Comparison of ENCODE assay signal across 9 mouse cellular contexts in genomic region chr11:32020031-32020965, GRCm38 (mm10). TPM values are rescaled to one million over a fixed set of nuclear protein-coding genes. Genes with fewer than 3 reads are reported as not detected.
A peak's percentile ranks its signal among the peaks of the same experiment; 100 is the strongest.
DNase-seq lines count a peak whose midpoint lies in the region; ATAC-seq lines count a peak whose summit lies in the region.
"Had no signal": no experiment of that assay in that cellular context is flagged by ENCODE, and none has a peak within 500 bp of the region (broad histone marks: within the 10 kb centered on the region; RNA-seq: fewer than 3 reads in every experiment).

No protein-coding gene starts in this region.

- no peaks in the 10 kb centered on the region; the same call in 1 of the 2 replicates for H3K4me1 ChIP-seq in heart, embryonic 12.5 days (replicated peaks)
- H3K4me1 ChIP-seq in forebrain, embryonic 15.5 days: peaks cover 87% of the 10 kb centered on the region
- H3K4me1 ChIP-seq in midbrain, embryonic 12.5 days: peaks cover 60% of the 10 kb centered on the region
- H3K4me1 ChIP-seq in limb, embryonic 10.5 days: peaks cover 36% of the 10 kb centered on the region

- no peak overlapping the region for H3K27ac ChIP-seq in heart, embryonic 12.5 days (ENCODE audit: poor library complexity, severe bottlenecking)
- peak overlapping the region; percentile 95 for H3K27ac ChIP-seq in forebrain, embryonic 15.5 days (replicated peaks)
- peak overlapping the region; percentile 69 for H3K27ac ChIP-seq in midbrain, embryonic 12.5 days (replicated peaks)
- no peak overlapping the region for H3K27ac ChIP-seq in limb, embryonic 10.5 days

- H3K4me3 ChIP-seq in heart, embryonic 12.5 days: no peak overlapping the region
- 0 out of 2 replicates have a peak overlapping the region, but pooled peaks have one; percentile 3 for H3K4me3 ChIP-seq in forebrain, embryonic 15.5 days
- no peak overlapping the region for H3K4me3 ChIP-seq in midbrain, embryonic 12.5 days
- H3K4me3 ChIP-seq in limb, embryonic 10.5 days: no peak overlapping the region

- 44% methylated on average over 8 of the region's 8 CpGs for WGBS in heart, embryonic 12.5 days
- WGBS in forebrain, embryonic 15.5 days: 6% methylated on average over 8 of the region's 8 CpGs
- WGBS in midbrain, embryonic 12.5 days: 19% methylated on average over 8 of the region's 8 CpGs
- 39% methylated on average over 8 of the region's 8 CpGs for WGBS in limb, embryonic 10.5 days

- H3K27me3 ChIP-seq in heart, embryonic 12.5 days (replicated peaks): no peaks in the 10 kb centered on the region; the same call in 1 of the 2 replicates
- H3K27me3 ChIP-seq in forebrain, embryonic 15.5 days: no peaks in the 10 kb centered on the region
- no peaks in the 10 kb centered on the region for H3K27me3 ChIP-seq in midbrain, embryonic 12.5 days
- H3K27me3 ChIP-seq in limb, embryonic 10.5 days (ENCODE audit: low read depth, poor library complexity, severe bottlenecking): 0 out of 2 replicates have a peak, but pooled peaks cover 7% of the 10 kb centered on the region

- DNase-seq in heart, adult 11 months: peak; percentile 88
- DNase-seq in thymus, postnatal 0 days (ENCODE audit: low spot score): peak; percentile 31
- no peak for DNase-seq in thymus, postnatal 4 days
- DNase-seq in kidney, postnatal 36 days: no peak
- no peak for DNase-seq in limb, embryonic 10.5 days (ENCODE audit: low spot score)

- H3K4me2 ChIP-seq in heart, embryonic 12.5 days: no peak overlapping the region
- peak overlapping the region; percentile 27 for H3K4me2 ChIP-seq in forebrain, embryonic 15.5 days (replicated peaks)
- no peak overlapping the region for H3K4me2 ChIP-seq in midbrain, embryonic 12.5 days (replicated peaks)

- H3K36me3 ChIP-seq in heart, embryonic 12.5 days: no peaks in the 10 kb centered on the region
- peaks cover 39% of the 10 kb centered on the region for H3K36me3 ChIP-seq in forebrain, embryonic 15.5 days
- peaks cover 35% of the 10 kb centered on the region for H3K36me3 ChIP-seq in midbrain, embryonic 12.5 days
- no peaks in the 10 kb centered on the region for H3K36me3 ChIP-seq in limb, embryonic 10.5 days

- H3K9ac ChIP-seq in heart, embryonic 12.5 days: no peak overlapping the region
- H3K9ac ChIP-seq in forebrain, embryonic 15.5 days (replicated peaks): peak overlapping the region; percentile 18
- H3K9ac ChIP-seq in midbrain, embryonic 12.5 days (replicated peaks): peak overlapping the region; percentile 20; the same call in 1 of the 2 replicates

- no peaks in the 10 kb centered on the region for H3K9me3 ChIP-seq in heart, embryonic 12.5 days (replicated peaks)
- no peaks in the 10 kb centered on the region for H3K9me3 ChIP-seq in forebrain, embryonic 15.5 days
- no peaks in the 10 kb centered on the region for H3K9me3 ChIP-seq in midbrain, embryonic 12.5 days
- no peaks in the 10 kb centered on the region for H3K9me3 ChIP-seq in limb, embryonic 10.5 days (replicated peaks)

- no peak for ATAC-seq in heart, embryonic 12.5 days (ENCODE audit: insufficient number of reproducible peaks, low FRiP score)
- peak; percentile 75 for ATAC-seq in forebrain, embryonic 15.5 days (replicated peaks)
- peak; percentile 68 for ATAC-seq in midbrain, embryonic 12.5 days (ENCODE audit: low FRiP score, low read depth)

RNA-seq across cellular contexts. Expression of gene Nsg2, which starts 20.0 kb away (rescaled TPM):
- polyA plus RNA-seq in heart, embryonic 12.5 days (2016; fragmentation: Nextera tagmentation; extraction: Ambion mirVana): 0.73 and 1.0 TPM in 2 replicates
- 129 and 138 TPM in 2 replicates for polyA plus RNA-seq in thymus, postnatal 0 days (2015; fragmentation: Nextera tagmentation; extraction: Ambion mirVana)
- 677 and 717 TPM in 2 replicates for polyA plus RNA-seq in forebrain, embryonic 15.5 days (2015; fragmentation: Nextera tagmentation; extraction: Ambion mirVana)
- 193 and 198 TPM in 2 replicates for polyA plus RNA-seq in midbrain, embryonic 12.5 days (2016; fragmentation: Nextera tagmentation; extraction: Ambion mirVana)
- 1.1 and 2.0 TPM in 2 replicates for polyA plus RNA-seq in limb, embryonic 10.5 days (2016; fragmentation: Nextera tagmentation; extraction: Ambion mirVana)

RNA-seq across cellular contexts. Expression of gene 4930524B15Rik, which starts 54.9 kb away (rescaled TPM):
- 0.12 and 0.22 TPM in 2 replicates for polyA plus RNA-seq in heart, embryonic 12.5 days (2016; fragmentation: Nextera tagmentation; extraction: Ambion mirVana)
- polyA plus RNA-seq in thymus, postnatal 0 days (2015; fragmentation: Nextera tagmentation; extraction: Ambion mirVana): 0.09 TPM in 1 of 2 replicates, not detected in the other
- 0.09 and 0.14 TPM in 2 replicates for polyA plus RNA-seq in forebrain, embryonic 15.5 days (2015; fragmentation: Nextera tagmentation; extraction: Ambion mirVana)
- polyA plus RNA-seq in midbrain, embryonic 12.5 days (2016; fragmentation: Nextera tagmentation; extraction: Ambion mirVana): 0.11 and 0.18 TPM in 2 replicates
- 0.14 TPM in 1 of 2 replicates, not detected in the other for polyA plus RNA-seq in limb, embryonic 10.5 days (2016; fragmentation: Nextera tagmentation; extraction: Ambion mirVana)
- polyA plus RNA-seq: liver, embryonic 16.5 days had no signal

Comparison
In these comparisons a context has a peak if more than half of its experiments do, and no peak if none do; other contexts are left out.
1. DNase-seq: peak in heart, adult 11 months (single experiment) and thymus, postnatal 0 days (single experiment); none in thymus, postnatal 4 days (single experiment), kidney, postnatal 36 days (0 of 2) and limb, embryonic 10.5 days (single experiment).
2. H3K27ac ChIP-seq: peak in forebrain, embryonic 15.5 days (single experiment) and midbrain, embryonic 12.5 days (single experiment); none in heart, embryonic 12.5 days (single experiment) and limb, embryonic 10.5 days (single experiment).
3. RNA of gene Nsg2, which starts 20.0 kb away (polyA plus RNA-seq): 677 to 717 TPM in forebrain, embryonic 15.5 days, 193 to 198 TPM in midbrain, embryonic 12.5 days and 129 to 138 TPM in thymus, postnatal 0 days; 1.1 to 2.0 TPM in limb, embryonic 10.5 days and 0.73 to 1.0 TPM in heart, embryonic 12.5 days; every median in the first group is over 10 times any median in the second.